Mouse (Mus musculus) E14TG2a.4 (cell line): ENCODE data around the gene Sf3a3.
"Not testable (repeated sequence)": the region's sequence is repeated elsewhere in the genome, so short reads cannot be mapped to it uniquely, and the experiment has no call there.

ENCODE experiments used
- H3K27me3 ChIP-seq: 2 replicates; pipeline ENCODE4 v1.6.1; 2014; ENCODE audit warnings: low read length, control low read depth; ENCODE audit not compliant: insufficient read depth
- H3K36me3 ChIP-seq: 2 replicates; pipeline ENCODE4 v1.6.1; 2014; ENCODE audit warnings: low read length, control low read depth; ENCODE audit not compliant: insufficient read depth
- H3K4me1 ChIP-seq: replicated peaks from 2 replicates; pipeline ENCODE4 v1.6.1; 2014; ENCODE audit warnings: low read depth, low read length, control low read depth
- H3K4me3 ChIP-seq: replicated peaks from 2 replicates; pipeline ENCODE4 v1.5.1; 2014; ENCODE audit warnings: mild to moderate bottlenecking, low read length
- H3K9me3 ChIP-seq: 2 replicates; pipeline ENCODE4 v1.6.1; 2014; ENCODE audit warnings: low read length, control low read depth
- CTCF ChIP-seq: conservative IDR thresholded peaks from 2 replicates; pipeline ENCODE4 v1.5.1; 2014; ENCODE audit warnings: low read length
- NANOG ChIP-seq: IDR thresholded peaks from 2 replicates; pipeline ENCODE4 v1.6.1; 2014; ENCODE audit warnings: borderline replicate concordance, low read length, mixed read lengths
- POU5F1 ChIP-seq: IDR thresholded peaks from 2 replicates; pipeline ENCODE4 v1.6.1; 2014; ENCODE audit warnings: low read length, borderline replicate concordance

The Sf3a3 gene

GRCm38 (mm10) chr4:124703406-124703805 is 11.2 kb upstream of the Sf3a3 start:
- Histone ChIP-seq H3K36me3 (peaks cover 17% of the 10 kb centered on the region), H3K9me3 (no peaks in the 10 kb centered on the region)
- no peak for TF ChIP-seq POU5F1
- TF ChIP-seq CTCF, result no peak
- no peak for TF ChIP-seq NANOG

DNA sequence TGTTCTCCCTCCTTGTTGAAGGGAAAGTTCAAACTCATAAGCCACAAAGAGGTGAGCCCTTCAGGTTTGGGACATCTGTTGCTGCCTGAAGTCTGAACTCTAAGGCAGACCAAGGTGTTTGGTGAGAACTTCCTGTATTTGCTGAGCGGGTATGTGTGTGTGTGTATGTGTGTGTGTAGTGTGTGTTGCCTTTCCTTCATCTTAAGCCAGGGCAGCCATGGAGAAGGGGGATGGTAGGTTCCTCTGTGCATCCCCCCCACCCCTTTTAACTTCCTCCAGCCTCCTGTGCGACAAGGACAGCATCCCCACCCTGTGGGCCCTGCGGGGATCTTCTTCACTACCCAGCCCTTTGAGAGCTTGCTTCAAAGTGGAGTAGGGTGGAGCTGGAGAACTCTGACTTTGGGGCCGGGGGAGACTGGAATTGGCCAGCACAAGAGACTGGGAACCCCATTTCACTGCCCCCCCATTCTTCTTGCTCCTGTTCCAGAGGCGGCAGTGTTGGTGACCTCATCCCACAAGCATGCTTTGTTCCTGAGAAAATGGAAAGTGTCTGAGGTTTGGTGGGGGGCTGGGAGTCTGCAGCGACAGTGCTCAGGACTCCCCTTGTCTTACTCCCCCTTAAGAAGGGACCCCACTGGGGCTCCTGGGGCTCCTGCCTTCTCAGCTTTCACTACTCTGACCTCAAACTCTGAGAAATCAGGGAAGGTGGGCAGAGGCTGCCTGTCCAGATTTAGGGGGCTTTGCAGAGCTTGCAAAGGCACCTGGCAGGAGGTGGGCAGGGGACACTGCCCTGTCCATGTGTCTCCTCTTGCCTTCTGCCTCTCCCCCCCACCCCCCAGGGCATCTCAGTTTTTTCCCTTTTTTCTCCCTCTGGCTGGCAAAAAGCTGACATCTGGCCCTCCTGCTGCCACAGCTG is 10.4 kb upstream of the Sf3a3 start:
- Histone ChIP-seq H3K36me3 (peaks cover 17% of the 10 kb centered on the region), H3K4me3 (peak overlapping the region; percentile 39), H3K9me3 (no peaks in the 10 kb centered on the region), H3K4me1 (peaks cover 84% of the 10 kb centered on the region), H3K27me3 (peaks cover 10% of the 10 kb centered on the region)
- TF ChIP-seq NANOG (no peak), POU5F1 (no peak), CTCF (no peak)

More at GRCm38 (mm10) chr4:124703406-124703805, 11.2 kb upstream of the Sf3a3 start:
- H3K27me3 ChIP-seq, result peaks cover 14% of the 10 kb centered on the region
- peak overlapping the region; percentile 39 for H3K4me3 ChIP-seq
- H3K4me1 ChIP-seq, result peaks cover 81% of the 10 kb centered on the region

- no peak for TF ChIP-seq NANOG
- no peak for TF ChIP-seq POU5F1
- no peak for TF ChIP-seq CTCF
- Histone ChIP-seq H3K9me3 (no peaks in the 10 kb centered on the region), H3K27me3 (peaks cover 8% of the 10 kb centered on the region), H3K4me1 (peaks cover 84% of the 10 kb centered on the region), H3K36me3 (peaks cover 17% of the 10 kb centered on the region), H3K4me3 (peak overlapping the region; percentile 39)
Observed at GRCm38 (mm10) chr4:124704797-124705474, 9.6 kb upstream of the Sf3a3 start.

DNA sequence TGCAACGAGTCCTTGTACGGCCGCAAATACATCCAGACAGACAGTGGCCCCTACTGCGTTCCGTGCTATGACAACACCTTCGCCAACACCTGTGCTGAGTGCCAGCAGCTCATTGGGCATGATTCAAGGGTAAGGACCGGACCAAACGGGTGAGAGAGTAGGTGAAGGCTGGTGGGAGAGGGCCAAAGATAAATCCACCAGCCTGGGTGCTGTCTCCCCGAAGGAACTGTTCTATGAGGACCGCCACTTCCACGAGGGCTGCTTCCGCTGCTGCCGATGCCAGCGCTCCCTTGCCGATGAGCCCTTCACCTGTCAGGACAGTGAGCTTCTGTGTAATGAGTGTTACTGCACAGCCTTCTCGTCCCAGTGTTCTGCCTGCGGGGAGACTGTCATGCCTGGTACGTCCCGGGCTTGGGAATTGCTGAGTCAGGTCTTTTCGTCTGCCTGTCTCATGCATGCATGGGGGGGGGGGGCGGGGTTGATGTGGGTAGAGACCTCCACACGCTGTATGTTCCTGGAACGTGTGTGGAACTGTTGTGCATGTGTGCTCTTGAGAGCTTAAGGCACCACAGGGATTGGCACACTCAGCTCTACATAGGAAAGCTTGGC is 8.8 kb upstream of the Sf3a3 start:
- H3K4me1 ChIP-seq, result peaks cover 89% of the 10 kb centered on the region

DNA sequence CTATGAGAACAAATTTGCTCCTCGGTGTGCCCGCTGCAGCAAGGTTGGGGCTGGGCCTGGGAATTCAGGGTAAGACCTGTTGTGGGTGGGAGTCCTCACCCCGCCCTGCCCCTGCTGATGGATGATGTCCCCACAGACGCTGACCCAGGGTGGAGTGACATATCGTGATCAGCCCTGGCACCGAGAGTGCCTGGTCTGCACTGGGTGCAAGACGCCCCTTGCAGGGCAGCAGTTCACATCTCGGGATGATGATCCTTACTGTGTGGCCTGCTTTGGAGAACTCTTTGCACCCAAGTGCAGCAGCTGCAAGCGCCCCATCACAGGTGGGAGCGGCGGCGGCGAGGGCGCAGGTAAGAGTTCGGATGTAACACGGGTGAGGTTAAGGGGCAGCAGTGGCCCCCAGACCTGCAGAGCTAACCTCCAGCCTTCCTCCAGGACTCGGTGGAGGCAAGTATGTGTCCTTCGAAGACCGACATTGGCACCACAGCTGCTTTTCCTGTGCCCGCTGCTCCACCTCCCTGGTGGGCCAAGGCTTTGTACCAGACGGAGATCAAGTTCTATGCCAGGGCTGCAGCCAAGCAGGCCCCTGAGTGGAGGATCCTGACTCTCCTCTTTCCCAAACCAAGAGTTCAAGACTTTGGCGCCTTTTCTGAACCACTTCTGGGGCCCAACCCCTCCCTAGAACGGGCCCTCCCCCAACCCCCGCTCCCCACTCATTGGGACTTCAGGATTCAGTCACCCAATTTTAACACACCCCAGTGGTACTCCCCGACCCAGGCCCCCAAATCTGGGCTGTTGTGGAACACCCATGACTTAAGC is 7.0 kb upstream of the Sf3a3 start:
- not testable (repeated sequence) for H3K9me3 ChIP-seq, H3K27me3 ChIP-seq
- Histone ChIP-seq H3K36me3 (peaks cover 17% of the 10 kb centered on the region), H3K4me3 (peak overlapping the region; percentile 64), H3K4me1 (peaks cover 83% of the 10 kb centered on the region)

More for the DNA sequence above, 8.8 kb upstream of the Sf3a3 start:
- Histone ChIP-seq H3K4me3 (peak overlapping the region; percentile 39), H3K27me3 (peaks cover 8% of the 10 kb centered on the region), H3K9me3 (no peaks in the 10 kb centered on the region), H3K36me3 (peaks cover 17% of the 10 kb centered on the region)
- TF ChIP-seq CTCF (no peak), POU5F1 (no peak), NANOG (no peak)

GRCm38 (mm10) chr4:124708200-124708517 is 6.4 kb upstream of the Sf3a3 start:
- Histone ChIP-seq H3K4me1 (peaks cover 85% of the 10 kb centered on the region), H3K36me3 (peaks cover 17% of the 10 kb centered on the region), H3K4me3 (peak overlapping the region; percentile 73; the same call in 1 of the 2 replicates)
- not testable (repeated sequence) for H3K9me3 ChIP-seq, H3K27me3 ChIP-seq

GRCm38 (mm10) chr4:124708518-124709477 is 5.8 kb upstream of the Sf3a3 start:
- Histone ChIP-seq H3K4me1 (peaks cover 81% of the 10 kb centered on the region), H3K9me3 (no peaks in the 10 kb centered on the region), H3K36me3 (peaks cover 17% of the 10 kb centered on the region), H3K27me3 (peaks cover 8% of the 10 kb centered on the region), H3K4me3 (peak overlapping the region; percentile 73)
- TF ChIP-seq NANOG, result no peak
- no peak for TF ChIP-seq CTCF
- TF ChIP-seq POU5F1, result no peak
